Mouse (Mus musculus) embryonic stem cell, embryonic (primary cell): ENCODE measurements around the gene Apbb2.

Experiments used
- CTCF ChIA-PET, 4 experiments: fragments of 300-600 bp in 2 of 4; fragments of 350-600 bp in 2 of 4; sonication (Branson Sonifier 250); formaldehyde crosslinking; loops; one replicate each; lab custom pipeline; 2022; ENCODE audit warnings: inconsistent platforms in 2 of 4; lab: Charles Lee
- POLR2A ChIA-PET, 4 experiments: fragments of 300-600 bp in 2 of 4; fragments of 350-600 bp in 2 of 4; sonication (Branson Sonifier 250); formaldehyde crosslinking; loops; one replicate each; lab custom pipeline; 2022; ENCODE audit warnings: antibody characterized with exemption in 4 of 4, inconsistent platforms in 1 of 4; lab: Charles Lee

The Apbb2 gene

GRCm38 (mm10) chr5:66384114-66384513 lies 234.5 kb downstream of the Apbb2 start:
- ChIA-PET CTCF (interaction anchor here in 1 of 4 experiments (0.6 kb wide), 1 partner anchor 13 kb away, joined by 3 read pairs; no protein-coding TSS in a partner anchor), POLR2A (interaction anchor here in 1 of 4 experiments (1.3 to 2.2 kb wide), 2 partner anchors 14 to 292 kb away, joined by 4 to 9 read pairs; partner anchors contain the start of gene Uchl1)

- ChIA-PET POLR2A (interaction anchor here in 1 of 4 experiments (1.7 kb wide), 1 partner anchor 13 kb away, joined by 3 read pairs; no protein-coding TSS in a partner anchor), CTCF (interaction anchor here in 1 of 4 experiments (0.6 kb wide), 1 partner anchor 549 kb away, joined by 4 read pairs; no protein-coding TSS in a partner anchor)
Observed at GRCm38 (mm10) chr5:66382111-66382510, 236.5 kb downstream of the Apbb2 start.

- POLR2A ChIA-PET = interaction anchor here in 2 of 4 experiments (0.8 to 3.1 kb wide), 10 partner anchors 9 to 298 kb away, joined by 3 to 13 read pairs (median 4); partner anchors contain the start of genes Uchl1 (in 2 of the 2) and Nsun7 (in 1 of the 2)
- CTCF ChIA-PET = interaction anchor here in 3 of 4 experiments (1.2 to 2.3 kb wide), 5 partner anchors 10 to 40 kb away, joined by 4 to 6 read pairs (median 5); no protein-coding TSS in a partner anchor
Observed at GRCm38 (mm10) chr5:66378968-66379367, 239.6 kb downstream of the Apbb2 start.

GRCm38 (mm10) chr5:66376589-66377270 lies 241.9 kb downstream of the Apbb2 start:
- ChIA-PET CTCF (interaction anchor here in 2 of 4 experiments (0.5 to 1.3 kb wide), 3 partner anchors 8 to 51 kb away, joined by 3 to 10 read pairs (median 7); no protein-coding TSS in a partner anchor), POLR2A (interaction anchor here in 2 of 4 experiments (0.6 to 1.7 kb wide), 3 partner anchors 32 to 300 kb away, joined by 3 to 6 read pairs (median 4); partner anchors contain the start of gene Uchl1 (in 1 of the 2))

GRCm38 (mm10) chr5:66374413-66374812 lies 244.2 kb downstream of the Apbb2 start:
- ChIA-PET CTCF (no interaction called here), POLR2A (interaction anchor here in 2 of 4 experiments (0.5 to 1.7 kb wide), 3 partner anchors 30 to 302 kb away, joined by 3 to 6 read pairs (median 5); partner anchors contain the start of gene Uchl1 (in 1 of the 2))

- POLR2A ChIA-PET = interaction anchor here in 2 of 4 experiments (0.9 to 1.7 kb wide), 2 partner anchors 30 to 32 kb away, joined by 3 to 4 read pairs; no protein-coding TSS in a partner anchor
- CTCF ChIA-PET = no interaction called here
Observed at GRCm38 (mm10) chr5:66373515-66374164, 244.9 kb downstream of the Apbb2 start.

- CTCF ChIA-PET = interaction anchor here in 3 of 4 experiments (0.6 to 1.8 kb wide), 3 partner anchors 14 to 103 kb away, joined by 3 to 6 read pairs (median 3); no protein-coding TSS in a partner anchor
- POLR2A ChIA-PET = interaction anchor here in 1 of 4 experiments (1.2 to 3.3 kb wide), 2 partner anchors 8 to 29 kb away, joined by 4 to 11 read pairs; no protein-coding TSS in a partner anchor
Observed at GRCm38 (mm10) chr5:66371131-66371530, 247.5 kb downstream of the Apbb2 start.

- CTCF ChIA-PET = interaction anchor here (0.5 to 2.0 kb wide), 30 partner anchors 9 to 451 kb away, joined by 3 to 9 read pairs (median 4); partner anchors contain the start of gene Apbb2 (in 1 of the 4)
- POLR2A ChIA-PET = interaction anchor here in 3 of 4 experiments (1.0 to 3.3 kb wide), 5 partner anchors 10 to 42 kb away, joined by 3 to 11 read pairs (median 4); no protein-coding TSS in a partner anchor
Observed at GRCm38 (mm10) chr5:66368966-66369365, 249.6 kb downstream of the Apbb2 start.

- ChIA-PET CTCF (interaction anchor here in 1 of 4 experiments (2.0 kb wide), 1 partner anchor 29 kb away, joined by 7 read pairs; no protein-coding TSS in a partner anchor), POLR2A (interaction anchor here in 1 of 4 experiments (1.0 kb wide), 1 partner anchor 24 kb away, joined by 4 read pairs; no protein-coding TSS in a partner anchor)
Observed at GRCm38 (mm10) chr5:66367641-66368040, 250.9 kb downstream of the Apbb2 start.

GRCm38 (mm10) chr5:66363274-66364261 lies 255.0 kb downstream of the Apbb2 start:
- ChIA-PET POLR2A (interaction anchor here in 1 of 4 experiments (1.2 kb wide), 1 partner anchor 10 kb away, joined by 3 read pairs; no protein-coding TSS in a partner anchor), CTCF (interaction anchor here in 2 of 4 experiments (0.6 to 1.1 kb wide), 2 partner anchors 37 kb away, joined by 3 read pairs; no protein-coding TSS in a partner anchor)

GRCm38 (mm10) chr5:66360739-66361138 lies 257.8 kb downstream of the Apbb2 start:
- ChIA-PET POLR2A (interaction anchor here in 2 of 4 experiments (0.7 to 1.9 kb wide), 4 partner anchors 8 to 317 kb away, joined by 3 to 8 read pairs (median 4); no protein-coding TSS in a partner anchor), CTCF (interaction anchor here in 1 of 4 experiments (0.9 to 1.0 kb wide), 2 partner anchors 23 to 34 kb away, joined by 3 read pairs; no protein-coding TSS in a partner anchor)

- CTCF ChIA-PET = interaction anchor here in 1 of 4 experiments (1.1 kb wide), 1 partner anchor 9 kb away, joined by 3 read pairs; no protein-coding TSS in a partner anchor
- POLR2A ChIA-PET = interaction anchor here in 2 of 4 experiments (1.0 to 1.9 kb wide), 3 partner anchors 8 to 16 kb away, joined by 3 to 8 read pairs (median 4); no protein-coding TSS in a partner anchor
Observed at GRCm38 (mm10) chr5:66359742-66360423, 258.7 kb downstream of the Apbb2 start.

GRCm38 (mm10) chr5:66355147-66355546 lies 263.4 kb downstream of the Apbb2 start:
- POLR2A ChIA-PET = interaction anchor here in 1 of 4 experiments (1.4 kb wide), 1 partner anchor 14 kb away, joined by 3 read pairs; no protein-coding TSS in a partner anchor
- CTCF ChIA-PET = interaction anchor here in 1 of 4 experiments (1.4 kb wide), 1 partner anchor 14 kb away, joined by 3 read pairs; no protein-coding TSS in a partner anchor

GRCm38 (mm10) chr5:66353876-66354275 lies 264.7 kb downstream of the Apbb2 start:
- POLR2A ChIA-PET = interaction anchor here in 3 of 4 experiments (0.7 to 1.9 kb wide), 7 partner anchors 9 to 324 kb away, joined by 3 to 9 read pairs (median 4); partner anchors contain the start of gene Uchl1 (in 2 of the 3)

GRCm38 (mm10) chr5:66351836-66352390 lies 266.7 kb downstream of the Apbb2 start:
- CTCF ChIA-PET = interaction anchor here in 2 of 4 experiments (0.6 to 0.7 kb wide), 2 partner anchors 11 to 886 kb away, joined by 3 read pairs; no protein-coding TSS in a partner anchor
- POLR2A ChIA-PET = interaction anchor here in 2 of 4 experiments (0.5 to 1.4 kb wide), 4 partner anchors 8 to 52 kb away, joined by 3 to 5 read pairs (median 4); no protein-coding TSS in a partner anchor

More at GRCm38 (mm10) chr5:66353876-66354275, 264.7 kb downstream of the Apbb2 start:
- CTCF ChIA-PET = interaction anchor here in 3 of 4 experiments (0.6 to 2.1 kb wide), 5 partner anchors 15 to 264 kb away, joined by 3 to 7 read pairs (median 3); partner anchors contain the start of gene Apbb2 (in 1 of the 3)
